22 mouse cellular contexts compared by ENCODE assay signal in genomic region chr7:40441128-40441527, GRCm38 (mm10).
"Had no signal": no experiment of that assay in that cellular context is flagged by ENCODE, and none has a peak within 500 bp of the region (broad histone marks: within the 10 kb centered on the region; RNA-seq: fewer than 3 reads in every experiment).

No protein-coding gene starts in this region.

- H3K4me1 ChIP-seq: limb, embryonic 10.5 days; limb, embryonic 13.5 days; liver, embryonic 12.5 days; liver, embryonic 15.5 days; lung, embryonic 15.5 days; megakaryocyte, embryonic 14.5 days; midbrain, embryonic 10.5 days; midbrain, embryonic 13.5 days; neural tube, embryonic 13.5 days had no signal

- H3K36me3 ChIP-seq: limb, embryonic 10.5 days; limb, embryonic 13.5 days; liver, embryonic 12.5 days; liver, embryonic 15.5 days; lung, embryonic 15.5 days; midbrain, embryonic 10.5 days; midbrain, embryonic 13.5 days; neural tube, embryonic 13.5 days had no signal

- H3K9me3 ChIP-seq: limb, embryonic 10.5 days; liver, embryonic 15.5 days; lung, embryonic 15.5 days; midbrain, embryonic 10.5 days; midbrain, embryonic 13.5 days; neural tube, embryonic 13.5 days had no signal

- H3K27me3 ChIP-seq: limb, embryonic 13.5 days; liver, embryonic 12.5 days; liver, embryonic 15.5 days; lung, embryonic 15.5 days; megakaryocyte, embryonic 14.5 days; midbrain, embryonic 13.5 days; neural tube, embryonic 13.5 days had no signal

- H3K4me3 ChIP-seq: layer of hippocampus, adult 2 months; limb, embryonic 10.5 days; limb, embryonic 13.5 days; liver, embryonic 12.5 days; liver, embryonic 15.5 days; lung, embryonic 15.5 days; megakaryocyte, embryonic 14.5 days; midbrain, embryonic 10.5 days; midbrain, embryonic 13.5 days; myocyte; neural tube, embryonic 13.5 days had no signal

- H3K27ac ChIP-seq: layer of hippocampus, adult 2 months; limb, embryonic 10.5 days; limb, embryonic 13.5 days; liver, embryonic 12.5 days; liver, embryonic 15.5 days; lung, embryonic 15.5 days; midbrain, embryonic 10.5 days; midbrain, embryonic 13.5 days; neural tube, embryonic 13.5 days had no signal

- H3K4me2 ChIP-seq: limb, embryonic 13.5 days; liver, embryonic 12.5 days; liver, embryonic 15.5 days; lung, embryonic 15.5 days; midbrain, embryonic 13.5 days; neural tube, embryonic 13.5 days had no signal

- DNase-seq: kidney, postnatal 25 days; layer of hippocampus, adult 9-11 months; liver; lung, adult 18-20 months; lung, postnatal 10 days; lung, postnatal 36 days; retina, postnatal 1 day; thymus, adult 2 months; thymus, postnatal 14 days; thymus, postnatal 4 days had no signal

- H3K9ac ChIP-seq: limb, embryonic 13.5 days; liver, embryonic 12.5 days; liver, embryonic 15.5 days; lung, embryonic 15.5 days; midbrain, embryonic 13.5 days; neural tube, embryonic 13.5 days had no signal

- ATAC-seq: liver, embryonic 12.5 days; midbrain, embryonic 13.5 days; midbrain, embryonic 16.5 days had no signal
